28 mouse cellular contexts compared by ENCODE assay signal in genomic region chr5:66882718-66883117, GRCm38 (mm10).
DNase-seq lines count a peak whose midpoint lies in the region; ATAC-seq lines count a peak whose summit lies in the region.
"Had no signal": no experiment of that assay in that cellular context is flagged by ENCODE, and none has a peak within 500 bp of the region (broad histone marks: within the 10 kb centered on the region; RNA-seq: fewer than 3 reads in every experiment).

No protein-coding gene starts in this region.

- no peaks in the 10 kb centered on the region for H3K27me3 ChIP-seq in embryonic facial prominence, embryonic 12.5 days
- no peaks in the 10 kb centered on the region for H3K27me3 ChIP-seq in embryonic facial prominence, embryonic 10.5 days (replicated peaks; ENCODE audit: low read depth, poor library complexity, severe bottlenecking)
- no peaks in the 10 kb centered on the region for H3K27me3 ChIP-seq in lung, embryonic 16.5 days (ENCODE audit: control insufficient read depth, insufficient read depth, low read depth, low read length)
- H3K27me3 ChIP-seq: embryonic facial prominence, embryonic 15.5 days; forebrain, embryonic 12.5 days; limb, embryonic 13.5 days; megakaryocyte, embryonic 14.5 days; midbrain, embryonic 12.5 days had no signal

- WGBS in embryonic facial prominence, embryonic 12.5 days, result 77% methylated on average over 13 of the region's 13 CpGs
- WGBS in embryonic facial prominence, embryonic 10.5 days, result 87% methylated on average over 13 of the region's 13 CpGs
- WGBS in lung, embryonic 16.5 days, result 80% methylated on average over 13 of the region's 13 CpGs

- no peak overlapping the region for H3K4me2 ChIP-seq in embryonic facial prominence, embryonic 12.5 days (replicated peaks)
- H3K4me2 ChIP-seq in lung, embryonic 16.5 days (ENCODE audit: low read depth, low read length), result no peak overlapping the region
- H3K4me2 ChIP-seq: embryonic facial prominence, embryonic 15.5 days; forebrain, embryonic 12.5 days; heart, embryonic 11.5 days; hindbrain, embryonic 14.5 days; limb, embryonic 13.5 days; liver, embryonic 11.5 days; midbrain, embryonic 12.5 days had no signal

- H3K36me3 ChIP-seq in embryonic facial prominence, embryonic 12.5 days, result no peaks in the 10 kb centered on the region
- no peaks in the 10 kb centered on the region for H3K36me3 ChIP-seq in embryonic facial prominence, embryonic 10.5 days (replicated peaks)
- no peaks in the 10 kb centered on the region for H3K36me3 ChIP-seq in lung, embryonic 16.5 days (ENCODE audit: control insufficient read depth, insufficient read depth, low read length)
- H3K36me3 ChIP-seq: embryonic facial prominence, embryonic 15.5 days; forebrain, embryonic 12.5 days; limb, embryonic 13.5 days; midbrain, embryonic 12.5 days had no signal

- H3K27ac ChIP-seq in embryonic facial prominence, embryonic 12.5 days, result peak overlapping the region; percentile 19; the same call in 1 of the 2 replicates
- H3K27ac ChIP-seq in embryonic facial prominence, embryonic 10.5 days (replicated peaks), result no peak overlapping the region
- H3K27ac ChIP-seq in lung, embryonic 16.5 days (ENCODE audit: low read length), result peak overlapping the region; percentile 25; the same call in 1 of the 2 replicates
- H3K27ac ChIP-seq: embryonic facial prominence, embryonic 15.5 days; forebrain, embryonic 12.5 days; hindbrain, embryonic 14.5 days; left cerebral cortex, adult 2 months; midbrain, embryonic 12.5 days had no signal

- H3K9ac ChIP-seq in embryonic facial prominence, embryonic 12.5 days, result no peak overlapping the region
- H3K9ac ChIP-seq in lung, embryonic 16.5 days (ENCODE audit: low read length), result no peak overlapping the region
- H3K9ac ChIP-seq: embryonic facial prominence, embryonic 15.5 days; forebrain, embryonic 12.5 days; forebrain, postnatal 0 days; hindbrain, embryonic 14.5 days; limb, embryonic 13.5 days; midbrain, embryonic 12.5 days had no signal

- no peak for ATAC-seq in embryonic facial prominence, embryonic 12.5 days (ENCODE audit: insufficient number of reproducible peaks, insufficient read depth, low FRiP score, low TSS enrichment)
- no peak for ATAC-seq in lung, embryonic 16.5 days (ENCODE audit: low read depth)
- ATAC-seq: forebrain, postnatal 0 days; intestine, postnatal 0 days had no signal

- peaks cover 6% of the 10 kb centered on the region for H3K9me3 ChIP-seq in embryonic facial prominence, embryonic 12.5 days
- H3K9me3 ChIP-seq in embryonic facial prominence, embryonic 10.5 days, result 0 out of 2 replicates have a peak, but pooled peaks cover 3% of the 10 kb centered on the region
- peaks cover 4% of the 10 kb centered on the region; the same call in 1 of the 2 replicates for H3K9me3 ChIP-seq in lung, embryonic 16.5 days (ENCODE audit: control insufficient read depth, low read length)
- H3K9me3 ChIP-seq: embryonic facial prominence, embryonic 15.5 days; megakaryocyte, embryonic 14.5 days had no signal

- no peak overlapping the region for H3K4me3 ChIP-seq in embryonic facial prominence, embryonic 12.5 days
- no peak overlapping the region for H3K4me3 ChIP-seq in embryonic facial prominence, embryonic 10.5 days
- H3K4me3 ChIP-seq in lung, embryonic 16.5 days (ENCODE audit: low read length), result no peak overlapping the region
- H3K4me3 ChIP-seq: embryonic facial prominence, embryonic 15.5 days; forebrain, embryonic 12.5 days; left cerebral cortex, adult 2 months; limb, embryonic 13.5 days; megakaryocyte, embryonic 14.5 days; midbrain, embryonic 12.5 days had no signal

- peaks cover 9% of the 10 kb centered on the region for H3K4me1 ChIP-seq in embryonic facial prominence, embryonic 12.5 days
- peaks cover 24% of the 10 kb centered on the region for H3K4me1 ChIP-seq in embryonic facial prominence, embryonic 10.5 days
- H3K4me1 ChIP-seq in lung, embryonic 16.5 days (replicated peaks; ENCODE audit: control insufficient read depth, insufficient read depth, low read length), result peaks cover 22% of the 10 kb centered on the region
- H3K4me1 ChIP-seq: forebrain, embryonic 12.5 days; megakaryocyte, embryonic 14.5 days; midbrain, embryonic 12.5 days had no signal

- no peak for DNase-seq in embryonic facial prominence, embryonic 10.5 days (ENCODE audit: low spot score)
- DNase-seq in lung, postnatal 10 days, result no peak
- DNase-seq in Muller cell, postnatal 12 days (ENCODE audit: inconsistent ontology term), result peak; percentile 90
- peak; percentile 39 for DNase-seq in forelimb bud, embryonic 11.5 days (ENCODE audit: low read depth, low spot score)
- DNase-seq in spleen, adult 12 weeks (ENCODE audit: low spot score), result no peak
- DNase-seq: adrenal gland, adult 8-10 months; cerebellum, adult 2 months; cerebellum, postnatal 14 days; forebrain, postnatal 0 days; gastrocnemius, postnatal 14 days; heart, postnatal 36 days; kidney, adult 9 months; kidney, postnatal 10 days; right cerebral cortex, postnatal 4 days; thymus, adult 2 months; thymus, postnatal 36 days had no signal

Comparison
In these comparisons a context has a peak if more than half of its experiments do, and no peak if none do; other contexts are left out.
1. DNase-seq: peak in Muller cell, postnatal 12 days (single experiment) and forelimb bud, embryonic 11.5 days (single experiment); none in embryonic facial prominence, embryonic 10.5 days (single experiment), lung, postnatal 10 days (single experiment) and spleen, adult 12 weeks (single experiment).